Mouse (Mus musculus) bone marrow, adult 2 months (tissue): ENCODE measurements at regions not wholly inside any gene's neighbourhood (a gene's known extent, or its start where the extent isn't known, plus 50 kb on each side); places are given as distances from the start of the nearest gene placed in this dataset.

Experiments
- H3K27ac ChIP-seq: fragments of 200-500 bp; 2 replicates; pipeline ENCODE4 v1.5.1; 2012; ENCODE audit warnings: low read depth, mild to moderate bottlenecking, control low read depth, inconsistent platforms, low read length; ENCODE audit not compliant: control insufficient read depth, poor library complexity, insufficient read depth
- H3K4me1 ChIP-seq: fragments of 200-500 bp; 2 replicates; pipeline ENCODE4 v1.6.1; 2011; ENCODE audit warnings: low read length; ENCODE audit not compliant: control insufficient read depth, insufficient read depth
- H3K4me3 ChIP-seq: fragments of 200-500 bp; replicated peaks from 2 replicates; pipeline ENCODE3; 2011; ENCODE audit warnings: mild to moderate bottlenecking, low read depth, low read length, control low read depth; ENCODE audit not compliant: control insufficient read depth
- CTCF ChIP-seq: fragments of 200-500 bp; IDR thresholded peaks from 2 replicates; pipeline ENCODE4 v1.5.1; 2011; ENCODE audit warnings: low read length, control low read depth; ENCODE audit not compliant: control insufficient read depth, insufficient read depth
- POLR2A ChIP-seq: fragments of 200-500 bp; IDR thresholded peaks from 2 replicates; pipeline ENCODE4 v1.6.1; 2011; ENCODE audit warnings: low read depth, mild to moderate bottlenecking, control low read depth, low read length, borderline replicate concordance; ENCODE audit not compliant: control insufficient read depth
- WGBS: fragments of 180-500 bp; shearing (Covaris S2); methylation state at CpG from one replicate; pipeline ENCODE4 v1.1.7; 2018; 5-methylcytosine and 5-hydroxymethylcytosine counted together

- Histone ChIP-seq H3K4me3 (no peak overlapping the region), H3K27ac (no peak overlapping the region), H3K4me1 (no peaks in the 10 kb centered on the region)
- 32% methylated on average over 5 of the region's 5 CpGs for WGBS
- TF ChIP-seq CTCF (no peak), POLR2A (no peak)
Measured at GRCm38 (mm10) chr1:69165202-69165601, 57.3 kb upstream of the Erbb4 start.
